In genomic region chr8:94700421-94700935, GRCm38 (mm10) we compare ENCODE assay signal across 1 mouse cellular context.
TF ChIP-seq lines count a peak whose summit lies in the region.

No protein-coding gene starts in this region.

TF ChIP-seq in MEL, 35 proteins besides CTCF, POLR2A, EP300 and RAD21:
- TF ChIP-seq ZNF384 (IDR thresholded peaks at IDR 0.05; ENCODE audit: low read depth, low read length): no peak
- peak; percentile 68 for TF ChIP-seq TBP (IDR thresholded peaks at IDR 0.05; ENCODE audit: low read depth, low read length)
